Mouse (Mus musculus) embryonic facial prominence, embryonic 13.5 days (tissue): ENCODE data around the gene Naa25. TPM values are rescaled to one million over a fixed set of nuclear protein-coding genes. Genes with fewer than 3 reads are reported as not detected.

Experiments used
- ATAC-seq: fragments of 200-750 bp; cut with Nextera tagmentation; 2 replicates; pipeline ENCODE4 v1.8.0; 2017; ENCODE audit warnings: low read depth; ENCODE audit not compliant: insufficient number of reproducible peaks, insufficient read depth, low FRiP score, low TSS enrichment
- H3K27ac ChIP-seq: fragments of 300-500 bp; sonication (generic); 2 replicates; pipeline ENCODE4 v1.5.1; 2015; ENCODE audit warnings: moderate library complexity, mild to moderate bottlenecking, inconsistent platforms
- H3K27me3 ChIP-seq: fragments of 300-500 bp; sonication (generic); 2 replicates; pipeline ENCODE4 v1.6.1; 2015; ENCODE audit warnings: mild to moderate bottlenecking, inconsistent platforms
- H3K36me3 ChIP-seq: fragments of 300-500 bp; sonication (generic); 2 replicates; pipeline ENCODE4 v1.6.1; 2015; ENCODE audit warnings: mild to moderate bottlenecking, inconsistent platforms
- H3K4me1 ChIP-seq: fragments of 300-500 bp; sonication (generic); 2 replicates; pipeline ENCODE4 v1.6.1; 2015; ENCODE audit warnings: inconsistent platforms
- H3K4me2 ChIP-seq: fragments of 300-500 bp; sonication (generic); 2 replicates; pipeline ENCODE4 v1.6.1; 2015; ENCODE audit warnings: moderate library complexity, mild to moderate bottlenecking, inconsistent platforms
- H3K4me3 ChIP-seq: fragments of 300-500 bp; sonication (generic); 2 replicates; pipeline ENCODE4 v1.5.1; 2015; ENCODE audit warnings: mild to moderate bottlenecking, inconsistent platforms
- H3K9ac ChIP-seq: fragments of 300-500 bp; sonication (generic); 2 replicates; pipeline ENCODE4 v1.6.1; 2015; ENCODE audit warnings: mild to moderate bottlenecking, inconsistent platforms
- H3K9me3 ChIP-seq: fragments of 300-500 bp; sonication (generic); 2 replicates; pipeline ENCODE4 v1.6.1; 2016; ENCODE audit warnings: inconsistent platforms
- WGBS: fragments of 180-500 bp; shearing (Covaris S2); methylation state at CpG from one replicate; pipeline ENCODE4 v1.1.7; 2015; ENCODE audit warnings: mixed read lengths; 5-methylcytosine and 5-hydroxymethylcytosine counted together
- polyA plus RNA-seq: library from polyadenylated mRNA; unstranded; fragments of >200 nt; fragmentation: Nextera tagmentation; extraction: Ambion mirVana; gene quantifications from 2 replicates; pipeline ENCODE4 v1.2.1, GENCODE M21; 2015

Gene Naa25
- polyA plus RNA-seq, 1 experiment from 2014 or later = 39.2 TPM

DNA sequence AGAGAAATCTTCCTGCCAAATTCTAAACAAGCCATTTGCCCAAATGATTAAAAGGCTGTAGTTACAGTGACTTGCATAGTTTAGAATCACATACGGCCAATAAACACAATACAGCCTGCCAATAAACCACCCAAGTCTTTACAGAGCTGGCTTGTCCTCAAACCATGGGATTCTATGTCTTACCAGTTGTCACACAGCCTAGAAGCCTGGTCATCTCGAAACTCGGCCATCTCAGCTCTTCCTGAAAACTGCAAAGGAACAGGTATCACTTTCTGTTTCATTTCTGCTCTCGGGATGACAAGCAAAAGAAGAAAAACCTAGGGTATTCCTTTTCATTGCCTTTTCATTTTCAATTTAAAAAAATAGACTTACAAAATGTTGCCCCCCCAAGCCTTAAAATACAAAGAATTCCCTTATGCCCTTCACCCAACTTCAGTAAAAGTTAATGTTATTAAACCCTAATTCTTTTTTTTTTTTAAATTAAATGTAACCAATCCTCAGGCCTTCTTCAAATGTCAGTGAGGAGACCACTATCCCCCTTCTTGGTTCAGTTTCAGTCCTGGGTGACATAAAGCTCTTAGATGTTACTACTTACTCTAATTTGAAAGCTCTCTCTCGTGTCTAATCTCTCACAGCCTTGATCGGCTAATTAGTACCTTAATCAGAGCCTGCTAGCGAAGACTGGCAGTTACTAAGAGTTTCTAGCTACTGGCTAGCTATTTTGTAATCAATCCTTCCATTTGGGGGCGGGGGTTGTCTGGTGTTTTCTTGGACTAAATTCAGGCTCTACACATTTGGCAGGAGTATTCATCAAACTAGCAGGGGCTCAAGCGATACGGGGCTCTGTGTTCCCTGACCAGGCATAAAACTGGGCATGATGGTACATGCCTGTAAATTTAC, 13.6 kb upstream of the Naa25 start:
- no peak overlapping the region for H3K27ac ChIP-seq
- no peak for ATAC-seq
- WGBS = 45% methylated on average over 10 of the region's 10 CpGs
- peak overlapping the region; percentile 83 for H3K9ac ChIP-seq
- H3K4me2 ChIP-seq = peak overlapping the region; percentile 71
- H3K4me3 ChIP-seq = peak overlapping the region; percentile 78
- 0 out of 2 replicates have a peak, but pooled peaks cover 6% of the 10 kb centered on the region for H3K9me3 ChIP-seq
- H3K36me3 ChIP-seq = peaks cover 35% of the 10 kb centered on the region
- peaks cover 28% of the 10 kb centered on the region for H3K4me1 ChIP-seq
- no peaks in the 10 kb centered on the region for H3K27me3 ChIP-seq

- H3K4me2 ChIP-seq = peak overlapping the region; percentile 71
- 0 out of 2 replicates have a peak, but pooled peaks cover 6% of the 10 kb centered on the region for H3K9me3 ChIP-seq
- H3K27ac ChIP-seq = peak overlapping the region; percentile 74
- peaks cover 28% of the 10 kb centered on the region for H3K4me1 ChIP-seq
- peak; percentile 49; the same call in 1 of the 2 replicates for ATAC-seq
- H3K36me3 ChIP-seq = peaks cover 27% of the 10 kb centered on the region
- WGBS = 3% methylated on average over 36 of the region's 47 CpGs
- peak overlapping the region; percentile 83 for H3K9ac ChIP-seq
- peak overlapping the region; percentile 78 for H3K4me3 ChIP-seq
- H3K27me3 ChIP-seq = no peaks in the 10 kb centered on the region
These were observed 12.8 kb upstream of the Naa25 start for GRCm38 (mm10) chr5:121384757-121385460.

DNA sequence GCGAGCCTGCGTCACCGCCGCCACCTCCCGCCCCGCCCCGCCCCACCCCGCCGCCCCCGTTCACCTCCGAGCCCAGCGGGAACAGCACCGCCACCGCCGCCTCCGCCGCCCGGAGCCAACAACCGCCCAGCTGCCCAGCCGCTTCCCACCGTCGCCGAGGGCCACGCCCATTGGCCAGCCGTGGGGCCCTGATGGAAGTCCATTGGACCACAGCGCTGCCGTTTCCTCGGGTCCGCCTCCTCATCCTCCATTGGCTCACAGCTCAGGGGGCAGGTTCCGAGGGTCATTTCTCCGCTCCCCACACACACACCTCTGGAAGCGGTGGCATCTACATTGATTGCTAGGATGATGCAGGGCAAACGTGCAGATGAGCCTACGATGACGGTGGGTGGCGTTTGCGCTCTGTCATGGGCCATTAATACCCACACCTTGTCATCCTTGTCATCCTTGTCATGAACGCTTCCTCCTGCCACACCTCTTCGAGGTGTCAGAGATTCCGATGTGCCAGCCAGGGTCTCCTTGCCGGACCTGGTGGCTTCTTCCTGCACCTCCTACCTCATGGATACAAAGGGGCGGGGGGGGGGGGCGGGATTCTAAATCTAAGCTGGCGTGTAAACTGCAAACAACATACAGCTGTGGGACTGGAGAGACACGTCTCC, 12.1 kb upstream of the Naa25 start, which contains the start of gene Trafd1:
Gene Trafd1, minus strand, starts transcription at position 172 of the 659 bp plus-strand sequence.
- peaks cover 28% of the 10 kb centered on the region for H3K4me1 ChIP-seq
- H3K9ac ChIP-seq = peak within 1 kb of the TSS; percentile 83
- peaks cover 20% of the 10 kb centered on the region for H3K36me3 ChIP-seq
- H3K27me3 ChIP-seq = no peaks in the 10 kb centered on the region
- H3K27ac ChIP-seq = peak within 1 kb of the TSS; percentile 74
- under 1% methylated on average over 23 of the region's 45 CpGs for WGBS
- ATAC-seq = peak; percentile 92
- peak within 1 kb of the TSS; percentile 78 for H3K4me3 ChIP-seq
- H3K4me2 ChIP-seq = peak within 1 kb of the TSS; percentile 71
- H3K9me3 ChIP-seq = 0 out of 2 replicates have a peak, but pooled peaks cover 5% of the 10 kb centered on the region

- Histone ChIP-seq H3K27me3 (no peaks in the 10 kb centered on the region), H3K9ac (peak overlapping the region; percentile 83; the same call in 1 of the 2 replicates), H3K4me2 (peak overlapping the region; percentile 71), H3K27ac (no peak overlapping the region), H3K36me3 (peaks cover 13% of the 10 kb centered on the region), H3K4me1 (peaks cover 28% of the 10 kb centered on the region), H3K9me3 (no peaks in the 10 kb centered on the region), H3K4me3 (peak overlapping the region; percentile 78)
- WGBS = 28% methylated on average over 22 of the region's 22 CpGs
- ATAC-seq = no peak
These were observed 11.4 kb upstream of the Naa25 start for GRCm38 (mm10) chr5:121386120-121386909.

- Histone ChIP-seq H3K4me2 (0 out of 2 replicates have a peak overlapping the region, but pooled peaks have one; percentile 9), H3K27me3 (no peaks in the 10 kb centered on the region), H3K27ac (peak overlapping the region; percentile 28; the same call in 1 of the 2 replicates), H3K4me1 (peaks cover 28% of the 10 kb centered on the region), H3K9ac (0 out of 2 replicates have a peak overlapping the region, but pooled peaks have one; percentile 44), H3K9me3 (no peaks in the 10 kb centered on the region), H3K36me3 (peaks cover 6% of the 10 kb centered on the region), H3K4me3 (no peak overlapping the region)
- ATAC-seq = no peak
- WGBS = 26% methylated on average over 4 of the region's 4 CpGs
These were observed 10.6 kb upstream of the Naa25 start for GRCm38 (mm10) chr5:121387126-121387525.

- no peak for ATAC-seq
- peak overlapping the region; percentile 28; the same call in 1 of the 2 replicates for H3K9ac ChIP-seq
- H3K4me2 ChIP-seq = no peak overlapping the region
- no peak overlapping the region for H3K27ac ChIP-seq
- peaks cover 21% of the 10 kb centered on the region for H3K4me1 ChIP-seq
- WGBS = 61% methylated on average over 7 of the region's 7 CpGs
- H3K27me3 ChIP-seq = no peaks in the 10 kb centered on the region
- H3K9me3 ChIP-seq = no peaks in the 10 kb centered on the region
- H3K4me3 ChIP-seq = no peak overlapping the region
- no peaks in the 10 kb centered on the region for H3K36me3 ChIP-seq
These were observed 8.6 kb upstream of the Naa25 start for GRCm38 (mm10) chr5:121389106-121389505.

GRCm38 (mm10) chr5:121389691-121390090, 8.0 kb upstream of the Naa25 start:
- peaks cover 16% of the 10 kb centered on the region for H3K4me1 ChIP-seq
- ATAC-seq = no peak

GRCm38 (mm10) chr5:121392667-121393380, 4.9 kb upstream of the Naa25 start:
- Histone ChIP-seq H3K36me3 (no peaks in the 10 kb centered on the region), H3K9me3 (0 out of 2 replicates have a peak, but pooled peaks cover 4% of the 10 kb centered on the region), H3K27ac (no peak overlapping the region), H3K4me3 (no peak overlapping the region), H3K27me3 (no peaks in the 10 kb centered on the region), H3K4me2 (no peak overlapping the region), H3K4me1 (peaks cover 5% of the 10 kb centered on the region), H3K9ac (no peak overlapping the region)
- 55% methylated on average over 16 of the region's 16 CpGs for WGBS
- no peak for ATAC-seq

More at GRCm38 (mm10) chr5:121389691-121390090, 8.0 kb upstream of the Naa25 start:
- no peaks in the 10 kb centered on the region for H3K27me3 ChIP-seq
- H3K36me3 ChIP-seq = no peaks in the 10 kb centered on the region
- 0 out of 2 replicates have a peak, but pooled peaks cover 4% of the 10 kb centered on the region for H3K9me3 ChIP-seq
- H3K27ac ChIP-seq = no peak overlapping the region
- no peak overlapping the region for H3K4me2 ChIP-seq
- H3K9ac ChIP-seq = no peak overlapping the region
- no peak overlapping the region for H3K4me3 ChIP-seq

DNA sequence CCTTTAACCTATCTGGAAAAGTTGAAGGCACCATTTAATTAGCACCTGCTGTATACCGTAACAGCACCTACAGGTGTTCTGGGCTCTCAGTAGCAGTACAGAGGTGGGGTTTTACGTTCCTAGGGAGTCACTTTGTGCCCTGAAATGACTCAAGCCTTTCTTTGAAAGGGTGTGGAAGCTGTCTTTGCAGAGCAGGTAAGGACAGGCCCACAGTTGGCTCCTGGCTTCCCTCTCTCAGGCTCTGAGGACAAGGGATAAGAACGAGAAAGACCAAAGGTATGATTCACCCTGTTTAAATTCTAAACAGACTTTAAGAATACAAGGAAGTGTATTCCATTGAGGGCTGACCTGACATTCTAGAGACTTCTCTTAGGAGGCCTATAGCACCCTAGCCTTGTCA, 4.3 kb upstream of the Naa25 start:
- Histone ChIP-seq H3K9ac (no peak overlapping the region), H3K9me3 (0 out of 2 replicates have a peak, but pooled peaks cover 4% of the 10 kb centered on the region), H3K4me2 (no peak overlapping the region), H3K27ac (no peak overlapping the region), H3K4me3 (no peak overlapping the region), H3K4me1 (peaks cover 5% of the 10 kb centered on the region), H3K36me3 (no peaks in the 10 kb centered on the region), H3K27me3 (no peaks in the 10 kb centered on the region)
- no peak for ATAC-seq
- WGBS = 72% methylated on average over 3 of the region's 3 CpGs

GRCm38 (mm10) chr5:121395621-121396020, 2.1 kb upstream of the Naa25 start:
- H3K4me1 ChIP-seq = peaks cover 21% of the 10 kb centered on the region
- H3K27ac ChIP-seq = no peak overlapping the region
- H3K36me3 ChIP-seq = no peaks in the 10 kb centered on the region
- no peak overlapping the region for H3K4me2 ChIP-seq
- no peak overlapping the region for H3K9ac ChIP-seq
- H3K4me3 ChIP-seq = no peak overlapping the region
- H3K9me3 ChIP-seq = 0 out of 2 replicates have a peak, but pooled peaks cover 4% of the 10 kb centered on the region
- 80% methylated on average over 5 of the region's 5 CpGs for WGBS
- H3K27me3 ChIP-seq = no peaks in the 10 kb centered on the region
- ATAC-seq = no peak
